Comparison of ENCODE assay signal across 8 mouse cellular contexts in genomic region chr6:124814448-124814847, GRCm38 (mm10). TPM values are rescaled to one million over a fixed set of nuclear protein-coding genes. Genes with fewer than 3 reads are reported as not detected.
A peak's percentile ranks its signal among the peaks of the same experiment; 100 is the strongest.
DNase-seq lines count a peak whose midpoint lies in the region; ATAC-seq and TF ChIP-seq lines count a peak whose summit lies in the region.

No protein-coding gene starts in this region.

- H3K27ac ChIP-seq in neural tube, embryonic 11.5 days (ENCODE audit: low read depth, low read length), result no peak overlapping the region; the same call in 1 of the 2 replicates
- peak overlapping the region; percentile 79; the same call in 1 of the 2 replicates for H3K27ac ChIP-seq in limb, embryonic 14.5 days (replicated peaks; ENCODE audit: low read depth, low read length)
- H3K27ac ChIP-seq in small intestine, adult 2 months (ENCODE audit: insufficient read depth, low read depth, low read length), result 0 out of 2 replicates have a peak overlapping the region, but pooled peaks have one; percentile 10

- TF ChIP-seq POLR2A in limb, embryonic 14.5 days (IDR thresholded peaks at IDR 0.05; ENCODE audit: borderline replicate concordance, extremely low read depth, insufficient read depth, insufficient read length), result no peak
- no peak for TF ChIP-seq POLR2A in small intestine, adult 2 months (IDR thresholded peaks at IDR 0.05; ENCODE audit: low read depth, low read length)

- no peaks in the 10 kb centered on the region for H3K9me3 ChIP-seq in neural tube, embryonic 11.5 days (ENCODE audit: control insufficient read depth, low read length)
- H3K9me3 ChIP-seq in limb, embryonic 14.5 days (ENCODE audit: control insufficient read depth, low read length), result no peaks in the 10 kb centered on the region

- H3K4me3 ChIP-seq in neural tube, embryonic 11.5 days (ENCODE audit: low read depth, low read length), result peak overlapping the region; percentile 67
- H3K4me3 ChIP-seq in limb, embryonic 14.5 days (replicated peaks; ENCODE audit: low read length), result peak overlapping the region; percentile 48
- peak overlapping the region; percentile 88 for H3K4me3 ChIP-seq in small intestine, adult 2 months (ENCODE audit: low read depth, low read length)

- peak; percentile 6; the same call in 1 of the 2 replicates for ATAC-seq in cerebellum, adult (ENCODE audit: insufficient number of reproducible peaks, low FRiP score, low TSS enrichment)
- peak; percentile 32 for ATAC-seq in neural tube, embryonic 11.5 days (ENCODE audit: insufficient read depth, low FRiP score, low TSS enrichment)
- ATAC-seq in limb, embryonic 14.5 days (ENCODE audit: low FRiP score, low read depth), result peak; percentile 16

- H3K27me3 ChIP-seq in neural tube, embryonic 11.5 days (ENCODE audit: control insufficient read depth, insufficient read depth, low read length), result no peaks in the 10 kb centered on the region
- H3K27me3 ChIP-seq in limb, embryonic 14.5 days (ENCODE audit: control insufficient read depth, insufficient read depth, low read length), result no peaks in the 10 kb centered on the region
- H3K27me3 ChIP-seq in small intestine, adult 2 months (ENCODE audit: control insufficient read depth, insufficient read depth, low read length), result no peaks in the 10 kb centered on the region

- peak overlapping the region; percentile 75; the same call in 1 of the 2 replicates for H3K9ac ChIP-seq in neural tube, embryonic 11.5 days (ENCODE audit: low read length)
- H3K9ac ChIP-seq in limb, embryonic 14.5 days (ENCODE audit: low read depth, low read length, severe bottlenecking), result peak overlapping the region; percentile 65; the same call in 1 of the 2 replicates

- H3K36me3 ChIP-seq in neural tube, embryonic 11.5 days (ENCODE audit: control insufficient read depth, insufficient read depth, low read length), result peaks cover 20% of the 10 kb centered on the region
- H3K36me3 ChIP-seq in limb, embryonic 14.5 days (ENCODE audit: control insufficient read depth, insufficient read depth, low read length), result peaks cover 72% of the 10 kb centered on the region
- peaks cover 40% of the 10 kb centered on the region for H3K36me3 ChIP-seq in small intestine, adult 2 months (ENCODE audit: control insufficient read depth, insufficient read depth, low read length)

- no peak for TF ChIP-seq CTCF in small intestine, adult 2 months (IDR thresholded peaks at IDR 0.05; ENCODE audit: extremely low read depth, insufficient read length, insufficient replicate concordance, low read depth, low read length)

- H3K4me1 ChIP-seq in neural tube, embryonic 11.5 days (ENCODE audit: control insufficient read depth, insufficient read depth, low read length), result peaks cover 3% of the 10 kb centered on the region
- H3K4me1 ChIP-seq in limb, embryonic 14.5 days (ENCODE audit: control insufficient read depth, insufficient read depth, low read length), result peaks cover 28% of the 10 kb centered on the region
- peaks cover 13% of the 10 kb centered on the region; the same call in 1 of the 2 replicates for H3K4me1 ChIP-seq in small intestine, adult 2 months (ENCODE audit: control insufficient read depth, insufficient read depth, insufficient read length, low read length)

- DNase-seq in cerebellum, adult 8-10 months, result no peak
- peak; percentile 19 for DNase-seq in neural tube, embryonic 11.5 days (ENCODE audit: low spot score)
- DNase-seq in neural tube, embryonic 10.5 days (ENCODE audit: extremely low spot score, low spot score), result no peak
- DNase-seq in limb, embryonic 14.5 days (ENCODE audit: low spot score), result no peak
- DNase-seq in spleen, postnatal 14 days (ENCODE audit: low spot score in 2 of 2), result no peak
- DNase-seq in gastrocnemius, adult 8-10 months (ENCODE audit: low spot score in 2 of 2), result no peak

- 39% methylated on average over 8 of the region's 8 CpGs for WGBS in neural tube, embryonic 11.5 days
- WGBS in limb, embryonic 14.5 days, result 23% methylated on average over 8 of the region's 8 CpGs
- 16% methylated on average over 8 of the region's 8 CpGs for WGBS in small intestine, adult 2 months

- H3K4me2 ChIP-seq in neural tube, embryonic 11.5 days (ENCODE audit: low read depth), result peak overlapping the region; percentile 87
- H3K4me2 ChIP-seq in limb, embryonic 14.5 days (replicated peaks; ENCODE audit: low read depth, low read length, severe bottlenecking), result peak overlapping the region; percentile 72

RNA-seq across cellular contexts. Expression of gene Tpi1, which starts 0.4 kb away (rescaled TPM):
- polyA plus RNA-seq in neural tube, embryonic 11.5 days (2014; fragmentation: Nextera tagmentation; extraction: Ambion mirVana), result 622 and 634 TPM in 2 replicates
- polyA plus RNA-seq in limb, embryonic 14.5 days (2012; rRNA removed), result 636 and 744 TPM in 2 replicates
- 808 and 825 TPM in 2 replicates for polyA plus RNA-seq in limb, embryonic 14.5 days (2014; fragmentation: Nextera tagmentation; extraction: Ambion mirVana)
- 420 and 801 TPM in 2 replicates for polyA plus RNA-seq in small intestine, adult 2 months (2012; rRNA removed)
- total RNA-seq in gastrocnemius, adult 8-10 months (2022), result 1,000 to 10,000 TPM; 2,418 to 2,798 (median 2,572) TPM

RNA-seq across cellular contexts. Expression of gene Spsb2, which starts 6.0 kb away (rescaled TPM):
- 6.3 and 6.9 TPM in 2 replicates for polyA plus RNA-seq in neural tube, embryonic 11.5 days (2014; fragmentation: Nextera tagmentation; extraction: Ambion mirVana)
- 9.8 and 11.1 TPM in 2 replicates for polyA plus RNA-seq in limb, embryonic 14.5 days (2012; rRNA removed)
- polyA plus RNA-seq in limb, embryonic 14.5 days (2014; fragmentation: Nextera tagmentation; extraction: Ambion mirVana), result 8.9 and 10.8 TPM in 2 replicates
- 16.6 and 38.8 TPM in 2 replicates for polyA plus RNA-seq in small intestine, adult 2 months (2012; rRNA removed)
- 1 to 10 TPM; 1.9 to 4.1 (median 2.9) TPM for total RNA-seq in gastrocnemius, adult 8-10 months (2022)

RNA-seq across cellular contexts. Expression of gene Usp5, which starts 14.8 kb away (rescaled TPM):
- polyA plus RNA-seq in neural tube, embryonic 11.5 days (2014; fragmentation: Nextera tagmentation; extraction: Ambion mirVana), result 162 and 174 TPM in 2 replicates
- polyA plus RNA-seq in limb, embryonic 14.5 days (2012; rRNA removed), result 105 and 119 TPM in 2 replicates
- 115 and 120 TPM in 2 replicates for polyA plus RNA-seq in limb, embryonic 14.5 days (2014; fragmentation: Nextera tagmentation; extraction: Ambion mirVana)
- 26.7 and 53.0 TPM in 2 replicates for polyA plus RNA-seq in small intestine, adult 2 months (2012; rRNA removed)
- 10 to 100 TPM; 44.3 to 48.1 (median 45.2) TPM for total RNA-seq in gastrocnemius, adult 8-10 months (2022)

RNA-seq across cellular contexts. Expression of gene Cdca3, which starts 14.9 kb away (rescaled TPM):
- polyA plus RNA-seq in neural tube, embryonic 11.5 days (2014; fragmentation: Nextera tagmentation; extraction: Ambion mirVana), result 190 and 195 TPM in 2 replicates
- polyA plus RNA-seq in limb, embryonic 14.5 days (2012; rRNA removed), result 141 and 164 TPM in 2 replicates
- 128 and 146 TPM in 2 replicates for polyA plus RNA-seq in limb, embryonic 14.5 days (2014; fragmentation: Nextera tagmentation; extraction: Ambion mirVana)
- 32.2 and 52.9 TPM in 2 replicates for polyA plus RNA-seq in small intestine, adult 2 months (2012; rRNA removed)
- under 1 TPM; 0.31 to 0.51 (median 0.37) TPM for total RNA-seq in gastrocnemius, adult 8-10 months (2022)

RNA-seq across cellular contexts. Expression of gene Gnb3, which starts 25.6 kb away (rescaled TPM):
- polyA plus RNA-seq in neural tube, embryonic 11.5 days (2014; fragmentation: Nextera tagmentation; extraction: Ambion mirVana), result 0.22 and 0.29 TPM in 2 replicates
- polyA plus RNA-seq in limb, embryonic 14.5 days (2012; rRNA removed), result 1.9 and 2.3 TPM in 2 replicates
- 1.6 and 1.8 TPM in 2 replicates for polyA plus RNA-seq in limb, embryonic 14.5 days (2014; fragmentation: Nextera tagmentation; extraction: Ambion mirVana)
- 0.05 and 0.19 TPM in 2 replicates for polyA plus RNA-seq in small intestine, adult 2 months (2012; rRNA removed)
- 1 to 10 TPM in 2 of 4 experiments, under 1 TPM in 2; 0.70 to 1.1 (median 1.0) TPM for total RNA-seq in gastrocnemius, adult 8-10 months (2022)
